Mouse (Mus musculus) forebrain, embryonic 14.5 days (tissue): Measurements from ENCODE around the gene Rpl28. TPM values are rescaled to one million over a fixed set of nuclear protein-coding genes. Genes with fewer than 3 reads are reported as not detected.
A peak's percentile ranks its signal among the peaks of the same experiment; 100 is the strongest.

Source experiments
- ATAC-seq: fragments of 200-750 bp; cut with Nextera tagmentation; 2 replicates; pipeline ENCODE4 v1.8.0; 2017; ENCODE audit warnings: mild to moderate bottlenecking, moderate library complexity
- DNase-seq: peaks from one replicate; pipeline ENCODE4 v3.0.0-alpha.2; 2015; ENCODE audit warnings: low spot score
- H3K27ac ChIP-seq: fragments of 300-500 bp; sonication (generic); 2 replicates; pipeline ENCODE4 v1.5.1; 2014; ENCODE audit warnings: low read depth, mild to moderate bottlenecking, control low read depth, low read length, moderate library complexity
- H3K27me3 ChIP-seq: fragments of 300-500 bp; sonication (generic); replicated peaks from 2 replicates; pipeline ENCODE4 v1.6.1; 2014; ENCODE audit warnings: low read length, control low read depth, mixed read lengths; ENCODE audit not compliant: control insufficient read depth, insufficient read depth
- H3K36me3 ChIP-seq: fragments of 300-500 bp; sonication (generic); 2 replicates; pipeline ENCODE4 v1.6.1; 2014; ENCODE audit warnings: low read length, control low read depth; ENCODE audit not compliant: control insufficient read depth, insufficient read depth
- H3K4me1 ChIP-seq: fragments of 300-500 bp; sonication (generic); 2 replicates; pipeline ENCODE4 v1.6.1; 2014; ENCODE audit warnings: antibody characterized with exemption, low read length, control low read depth; ENCODE audit not compliant: control insufficient read depth, insufficient read depth
- H3K4me2 ChIP-seq: fragments of 300-500 bp; sonication (generic); 2 replicates; pipeline ENCODE4 v1.6.1; 2014; ENCODE audit warnings: mild to moderate bottlenecking, control low read depth, low read length
- H3K4me3 ChIP-seq: fragments of 300-500 bp; sonication (generic); 2 replicates; pipeline ENCODE4 v1.5.1; 2014; ENCODE audit warnings: low read depth, low read length, control low read depth
- H3K9ac ChIP-seq: fragments of 300-500 bp; sonication (generic); 2 replicates; pipeline ENCODE4 v1.6.1; 2014; ENCODE audit warnings: mild to moderate bottlenecking, low read length, control low read depth, moderate library complexity
- H3K9me3 ChIP-seq: fragments of 300-500 bp; sonication (generic); replicated peaks from 2 replicates; pipeline ENCODE4 v1.6.1; 2016; ENCODE audit warnings: low read length, control low read depth, mixed read lengths; ENCODE audit not compliant: control insufficient read depth
- WGBS: fragments of 180-500 bp; shearing (Covaris S2); extraction: QIAGEN DNeasy Blood & Tissue Kit; methylation state at CpG from one replicate; pipeline ENCODE4 v1.1.7; 2014; 5-methylcytosine and 5-hydroxymethylcytosine counted together
- polyA plus RNA-seq: library from polyadenylated mRNA; unstranded; fragments of >200 nt; fragmentation: Nextera tagmentation; extraction: Ambion mirVana; gene quantifications from 2 replicates; pipeline ENCODE4 v1.2.1, GENCODE M21; 2014

The Rpl28 gene
- polyA plus RNA-seq, 1 experiment from 2014 or later, result 182 TPM

- Histone ChIP-seq H3K27ac (peak overlapping the region; percentile 84), H3K9me3 (no peaks in the 10 kb centered on the region), H3K4me2 (peak overlapping the region; percentile 93), H3K9ac (peak overlapping the region; percentile 38), H3K36me3 (no peaks in the 10 kb centered on the region), H3K4me1 (peaks cover 19% of the 10 kb centered on the region), H3K27me3 (peaks cover 7% of the 10 kb centered on the region), H3K4me3 (peak overlapping the region; percentile 50)
- peak; percentile 45 for DNase-seq
- WGBS, result under 1% methylated on average over 16 of the region's 16 CpGs
- ATAC-seq, result peak; percentile 38
Measured at GRCm38 (mm10) chr7:4842634-4843131, 50.0 kb downstream of the Rpl28 start.

- Histone ChIP-seq H3K4me3 (peak overlapping the region; percentile 50), H3K36me3 (no peaks in the 10 kb centered on the region), H3K27ac (peak overlapping the region; percentile 84), H3K4me2 (peak overlapping the region; percentile 93), H3K4me1 (peaks cover 19% of the 10 kb centered on the region), H3K9ac (peak overlapping the region; percentile 63), H3K27me3 (peaks cover 7% of the 10 kb centered on the region), H3K9me3 (no peaks in the 10 kb centered on the region)
- ATAC-seq, result peak; percentile 65
- peak; percentile 90 for DNase-seq
- 1% methylated on average over 34 of the region's 34 CpGs for WGBS
Measured at GRCm38 (mm10) chr7:4843604-4844244, 51.0 kb downstream of the Rpl28 start.

GRCm38 (mm10) chr7:4844245-4844916 is 51.7 kb downstream of the Rpl28 start, which contains the start of gene Shisa7:
Shisa7 (minus strand) TSS chr7:4844696.
- DNase-seq, result no peak
- Histone ChIP-seq H3K4me2 (peak within 1 kb of the TSS; percentile 93), H3K9ac (peak within 1 kb of the TSS; percentile 63), H3K27ac (peak within 1 kb of the TSS; percentile 84), H3K9me3 (no peaks in the 10 kb centered on the region), H3K36me3 (no peaks in the 10 kb centered on the region), H3K4me3 (peak within 1 kb of the TSS; percentile 50), H3K4me1 (peaks cover 19% of the 10 kb centered on the region), H3K27me3 (peaks cover 7% of the 10 kb centered on the region)
- 1% methylated on average over 39 of the region's 41 CpGs for WGBS
- peak; percentile 64 for ATAC-seq

Other genes starting within 250 kb of the Rpl28 start
- gene Syt5, start 245.3 kb upstream of the Rpl28 start, polyA plus RNA-seq, result 133 and 153 TPM in 2 replicates
- gene Ptprh, start 188.8 kb upstream of the Rpl28 start, polyA plus RNA-seq, result not detected in 2 replicates
- 2.4 and 2.6 TPM in 2 replicates for gene Tmem86b, start 161.5 kb upstream of the Rpl28 start, polyA plus RNA-seq
- gene Ppp6r1, start 133.9 kb upstream of the Rpl28 start, polyA plus RNA-seq, result 4.4 and 5.3 TPM in 2 replicates
- gene Hspbp1, start 107.8 kb upstream of the Rpl28 start, polyA plus RNA-seq, result 141 and 156 TPM in 2 replicates
- gene Brsk1, start 102.3 kb upstream of the Rpl28 start, polyA plus RNA-seq, result 7.9 and 8.0 TPM in 2 replicates
- gene Tmem150b, start 67.6 kb upstream of the Rpl28 start, polyA plus RNA-seq, result 0.12 TPM in 1 of 2 replicates, not detected in the other
- gene Kmt5c, start 52.8 kb upstream of the Rpl28 start, polyA plus RNA-seq, result 54.6 and 57.1 TPM in 2 replicates
- gene Cox6b2, start 39.8 kb upstream of the Rpl28 start, polyA plus RNA-seq, result 11.7 and 13.1 TPM in 2 replicates
- gene Fam71e2, start 21.6 kb upstream of the Rpl28 start, polyA plus RNA-seq, result not detected in 2 replicates
- gene Il11, start 10.0 kb upstream of the Rpl28 start, polyA plus RNA-seq, result 0.21 and 0.32 TPM in 2 replicates
- gene Tmem190, start 9.9 kb upstream of the Rpl28 start, polyA plus RNA-seq, result not detected in 2 replicates
- gene Tmem238, start 3.2 kb upstream of the Rpl28 start, polyA plus RNA-seq, result 1.5 and 1.7 TPM in 2 replicates
- 378 and 472 TPM in 2 replicates for gene Ube2s, start 19.7 kb downstream of the Rpl28 start, polyA plus RNA-seq
- gene Shisa7, start 51.8 kb downstream of the Rpl28 start, polyA plus RNA-seq, result 5.8 and 7.7 TPM in 2 replicates
- 3.3 and 4.3 TPM in 2 replicates for gene Isoc2b, start 77.4 kb downstream of the Rpl28 start, polyA plus RNA-seq
- gene Isoc2a, start 84.3 kb downstream of the Rpl28 start, polyA plus RNA-seq, result 0.53 and 0.59 TPM in 2 replicates
- gene Gm36210, start 113.6 kb downstream of the Rpl28 start, polyA plus RNA-seq, result 0.33 and 0.44 TPM in 2 replicates
- gene Zfp628, start 122.3 kb downstream of the Rpl28 start, polyA plus RNA-seq, result 3.6 and 3.8 TPM in 2 replicates
- gene Nat14, start 129.2 kb downstream of the Rpl28 start, polyA plus RNA-seq, result 9.8 and 17.7 TPM in 2 replicates
- 0.23 and 0.41 TPM in 2 replicates for gene Ssc5d, start 132.9 kb downstream of the Rpl28 start, polyA plus RNA-seq
- gene Sbk2, start 171.5 kb downstream of the Rpl28 start, polyA plus RNA-seq, result not detected in 2 replicates
- 0.39 and 0.42 TPM in 2 replicates for gene Sbk3, start 178.3 kb downstream of the Rpl28 start, polyA plus RNA-seq
- gene Zfp579, start 203.3 kb downstream of the Rpl28 start, polyA plus RNA-seq, result 37.9 and 52.9 TPM in 2 replicates
- gene Zfp524, start 221.5 kb downstream of the Rpl28 start, polyA plus RNA-seq, result 11.3 and 13.5 TPM in 2 replicates
- gene Fiz1, start 221.8 kb downstream of the Rpl28 start, polyA plus RNA-seq, result 34.3 and 42.8 TPM in 2 replicates
- gene Gm44973, start 222.6 kb downstream of the Rpl28 start, polyA plus RNA-seq, result 0.59 and 1.9 TPM in 2 replicates
- 5.4 and 5.9 TPM in 2 replicates for gene Zfp865, start 227.5 kb downstream of the Rpl28 start, polyA plus RNA-seq
- gene Ccdc106, start 227.7 kb downstream of the Rpl28 start, polyA plus RNA-seq, result 36.1 and 45.5 TPM in 2 replicates
- not detected in 2 replicates for gene 4632433K11Rik, start 241.2 kb downstream of the Rpl28 start, polyA plus RNA-seq
- 6.2 and 6.3 TPM in 2 replicates for gene Zfp784, start 245.6 kb downstream of the Rpl28 start, polyA plus RNA-seq